In the genomic region with DNA sequence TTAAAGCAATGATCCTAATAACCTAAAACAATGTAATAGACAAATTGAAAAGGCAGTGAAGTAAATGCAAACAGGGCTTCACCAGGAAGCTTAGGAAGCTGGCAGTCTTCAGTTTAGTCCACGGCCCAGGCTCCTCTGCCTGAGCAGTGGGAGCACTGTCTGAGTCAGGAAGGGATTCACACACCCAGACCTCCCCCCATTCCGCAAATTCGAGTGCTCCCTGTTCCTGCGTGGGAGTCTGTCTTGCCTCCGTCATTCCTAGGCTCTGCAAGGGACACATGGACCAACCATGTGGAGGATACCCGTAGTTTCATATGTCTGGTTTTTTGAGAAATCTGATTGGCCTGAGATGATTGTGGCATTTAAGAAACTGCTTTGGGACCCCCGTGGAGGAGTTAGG, we compare ENCODE assay signal across 23 mouse cellular contexts.
"Had no signal": no experiment of that assay in that cellular context is flagged by ENCODE, and none has a peak within 500 bp of the region (broad histone marks: within the 10 kb centered on the region; RNA-seq: fewer than 3 reads in every experiment).

No protein-coding gene starts in this region.

- DNase-seq: forebrain, postnatal 0 days; gastrocnemius, postnatal 14 days; gastrocnemius, postnatal 36 days; heart, adult 18-20 months; heart, postnatal 10 days; heart, postnatal 36 days; kidney, adult 11 months; kidney, adult 2 months; kidney, adult 9 months; kidney, postnatal 14 days; kidney, postnatal 36 days; left cerebral cortex, postnatal 4 days had no signal

- H3K27ac ChIP-seq: hindbrain, embryonic 13.5 days; hindbrain, embryonic 15.5 days; hindbrain, postnatal 0 days; kidney, embryonic 15.5 days; kidney, postnatal 0 days; limb, embryonic 13.5 days; limb, embryonic 15.5 days; liver, embryonic 12.5 days; liver, embryonic 14.5 days had no signal

- H3K4me1 ChIP-seq: heart, embryonic 12.5 days; limb, embryonic 13.5 days; limb, embryonic 15.5 days; liver, embryonic 12.5 days had no signal

- H3K27me3 ChIP-seq: heart, embryonic 12.5 days; hindbrain, embryonic 13.5 days; hindbrain, embryonic 15.5 days; kidney, embryonic 15.5 days; limb, embryonic 13.5 days; limb, embryonic 15.5 days; liver, embryonic 12.5 days had no signal

- H3K36me3 ChIP-seq: heart, embryonic 12.5 days; hindbrain, embryonic 13.5 days; hindbrain, embryonic 15.5 days; kidney, embryonic 15.5 days; limb, embryonic 13.5 days; limb, embryonic 15.5 days; liver, embryonic 12.5 days had no signal

- H3K9ac ChIP-seq: forebrain, postnatal 0 days; heart, embryonic 12.5 days; hindbrain, embryonic 13.5 days; hindbrain, embryonic 15.5 days; kidney, embryonic 15.5 days; limb, embryonic 13.5 days; limb, embryonic 15.5 days; liver, embryonic 12.5 days; liver, embryonic 14.5 days had no signal

- H3K4me3 ChIP-seq: heart, embryonic 12.5 days; hindbrain, embryonic 13.5 days; hindbrain, embryonic 15.5 days; kidney, embryonic 15.5 days; limb, embryonic 13.5 days; limb, embryonic 15.5 days; liver, embryonic 12.5 days had no signal

- ATAC-seq: forebrain, postnatal 0 days; hindbrain, postnatal 0 days; intestine, embryonic 16.5 days; liver, embryonic 12.5 days had no signal

- H3K9me3 ChIP-seq: hindbrain, embryonic 13.5 days; kidney, embryonic 15.5 days; limb, embryonic 15.5 days; liver, embryonic 12.5 days had no signal

- H3K4me2 ChIP-seq: heart, embryonic 12.5 days; hindbrain, embryonic 13.5 days; hindbrain, embryonic 15.5 days; kidney, embryonic 15.5 days; limb, embryonic 13.5 days; limb, embryonic 15.5 days; liver, embryonic 12.5 days had no signal
